Mouse (Mus musculus) spleen, adult 2 months (tissue): Measurements from ENCODE around the gene Twsg1. TPM values are rescaled to one million over a fixed set of nuclear protein-coding genes. Genes with fewer than 3 reads are reported as not detected.
A peak's percentile ranks its signal among the peaks of the same experiment; 100 is the strongest.

Source experiments
- DNase-seq, 2 experiments: peaks; one replicate each; pipeline versions ENCODE4 v3.0.0 to v3.0.0-alpha.2; 2012 to 2021; ENCODE audit warnings: low spot score in 2 of 2, low read depth in 1 of 2
- H3K27ac ChIP-seq: fragments of 200-500 bp; 2 replicates; pipeline ENCODE4 v1.5.1; 2012; ENCODE audit warnings: low read length, inconsistent platforms; ENCODE audit not compliant: insufficient read depth
- H3K27me3 ChIP-seq: fragments of 200-500 bp; 2 replicates; pipeline ENCODE4 v1.6.1; 2012; ENCODE audit warnings: mild to moderate bottlenecking, moderate library complexity, low read length, inconsistent platforms; ENCODE audit not compliant: control insufficient read depth, insufficient read depth
- H3K36me3 ChIP-seq: fragments of 200-500 bp; 2 replicates; pipeline ENCODE4 v1.6.1; 2012; ENCODE audit warnings: mild to moderate bottlenecking, low read length, inconsistent platforms; ENCODE audit not compliant: control insufficient read depth, insufficient read depth
- H3K4me1 ChIP-seq: fragments of 200-500 bp; 2 replicates; pipeline ENCODE4 v1.6.1; 2011; ENCODE audit warnings: inconsistent platforms; ENCODE audit not compliant: control insufficient read depth, insufficient read depth, insufficient read length
- H3K4me3 ChIP-seq: fragments of 200-500 bp; 2 replicates; pipeline ENCODE4 v1.5.1; 2011; ENCODE audit warnings: mild to moderate bottlenecking, inconsistent platforms; ENCODE audit not compliant: insufficient read depth, insufficient read length; ENCODE audit errors: extremely low read depth
- CTCF ChIP-seq: fragments of 200-500 bp; IDR thresholded peaks from 2 replicates; pipeline ENCODE4 v1.5.1; 2011; ENCODE audit warnings: mild to moderate bottlenecking, inconsistent platforms; ENCODE audit not compliant: insufficient read depth, insufficient read length, insufficient replicate concordance; ENCODE audit errors: extremely low read depth
- POLR2A ChIP-seq: fragments of 200-500 bp; IDR thresholded peaks from 2 replicates; pipeline ENCODE4 v1.6.1; 2011; ENCODE audit warnings: low read depth, low read length, inconsistent platforms
- WGBS: fragments of 180-500 bp; shearing (Covaris S2); methylation state at CpG from one replicate; pipeline ENCODE4 v1.1.7; 2018; 5-methylcytosine and 5-hydroxymethylcytosine counted together
- polyA plus RNA-seq: library from polyadenylated mRNA; depleted of rRNA; stranded (reverse); fragments of >200 nt; gene quantifications from 2 replicates; pipeline ENCODE4 v1.2.3, GENCODE M21; 2012

Gene Twsg1
- polyA plus RNA-seq, 1 experiment: 12.9 TPM

DNA sequence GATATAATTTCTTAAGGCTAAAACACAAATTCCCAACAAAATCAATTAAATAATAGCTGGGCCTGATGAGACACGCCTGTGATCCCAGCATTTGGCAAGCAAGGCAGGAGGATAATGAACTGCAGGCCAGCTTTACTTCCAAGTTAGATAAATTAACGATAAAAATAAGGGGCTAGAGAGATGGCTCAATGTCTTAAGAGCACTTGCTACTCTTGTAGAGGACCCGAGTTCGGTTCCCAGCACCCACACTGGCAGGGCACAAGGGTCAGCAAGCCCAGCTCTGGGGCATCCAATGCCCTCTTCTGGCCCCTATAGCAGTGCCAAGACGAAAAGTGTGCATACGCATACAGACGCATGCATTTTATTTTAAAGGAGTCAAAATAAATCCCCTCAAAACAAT, 843 bp downstream of the Twsg1 start:
- peaks cover 7% of the 10 kb centered on the region; the same call in 1 of the 2 replicates for H3K4me1 ChIP-seq
- no peaks in the 10 kb centered on the region for H3K27me3 ChIP-seq
- no peak for DNase-seq
- H3K4me3 ChIP-seq: peak overlapping the region; percentile 61
- TF ChIP-seq POLR2A (no peak), CTCF (no peak)
- no peaks in the 10 kb centered on the region for H3K36me3 ChIP-seq
- no peak overlapping the region for H3K27ac ChIP-seq
- 46% methylated on average over 7 of the region's 7 CpGs for WGBS

DNA sequence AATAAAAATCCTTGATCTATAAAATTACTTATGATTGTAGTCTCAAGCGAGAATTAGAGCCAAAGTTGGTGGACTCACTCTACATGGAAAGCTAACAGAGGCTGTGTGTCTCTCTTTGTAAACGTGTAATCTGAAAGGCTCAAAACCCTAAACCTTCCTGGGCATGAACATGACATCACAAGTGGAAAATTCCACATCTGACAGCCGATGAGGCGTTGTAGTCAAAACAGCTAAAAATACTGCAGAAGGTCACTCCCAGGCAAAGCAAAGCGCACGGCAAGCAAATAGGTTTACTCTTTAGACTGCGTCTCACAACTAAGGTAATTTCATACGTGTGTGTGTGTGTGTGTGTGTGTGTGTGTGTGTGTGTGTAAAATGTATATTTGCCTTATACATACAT, 3.7 kb downstream of the Twsg1 start:
- Histone ChIP-seq H3K27me3 (no peaks in the 10 kb centered on the region), H3K36me3 (no peaks in the 10 kb centered on the region), H3K4me1 (peaks cover 7% of the 10 kb centered on the region; the same call in 1 of the 2 replicates), H3K27ac (no peak overlapping the region), H3K4me3 (no peak overlapping the region)
- no peak for TF ChIP-seq CTCF
- TF ChIP-seq POLR2A: no peak
- 49% methylated on average over 8 of the region's 8 CpGs for WGBS
- DNase-seq: peak in 1 of 2 experiments; percentile 65

DNA sequence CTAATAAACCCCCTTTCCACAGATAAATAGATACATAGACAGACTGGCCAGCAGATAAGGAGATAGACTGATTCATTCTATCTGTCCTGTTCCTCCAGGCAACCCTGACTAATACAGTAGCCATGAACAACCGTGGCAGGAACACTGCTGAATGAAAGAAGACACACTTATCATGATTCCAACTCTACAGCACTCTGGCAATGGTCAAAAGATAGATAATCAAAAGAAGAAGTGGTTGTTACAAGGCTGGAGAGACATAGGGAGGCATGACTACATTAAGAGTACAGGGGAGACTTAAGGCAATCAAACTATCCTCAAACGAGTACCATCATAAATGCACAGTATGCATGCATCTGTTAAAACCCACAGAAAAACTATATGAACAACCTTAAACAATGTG, 5.6 kb downstream of the Twsg1 start:
- no peak for DNase-seq
- Histone ChIP-seq H3K27ac (no peak overlapping the region), H3K36me3 (no peaks in the 10 kb centered on the region), H3K4me3 (no peak overlapping the region), H3K4me1 (peaks cover 12% of the 10 kb centered on the region; the same call in 1 of the 2 replicates), H3K27me3 (no peaks in the 10 kb centered on the region)
- TF ChIP-seq CTCF (no peak), POLR2A (no peak)
- 85% methylated on average over 2 of the region's 2 CpGs for WGBS

DNA sequence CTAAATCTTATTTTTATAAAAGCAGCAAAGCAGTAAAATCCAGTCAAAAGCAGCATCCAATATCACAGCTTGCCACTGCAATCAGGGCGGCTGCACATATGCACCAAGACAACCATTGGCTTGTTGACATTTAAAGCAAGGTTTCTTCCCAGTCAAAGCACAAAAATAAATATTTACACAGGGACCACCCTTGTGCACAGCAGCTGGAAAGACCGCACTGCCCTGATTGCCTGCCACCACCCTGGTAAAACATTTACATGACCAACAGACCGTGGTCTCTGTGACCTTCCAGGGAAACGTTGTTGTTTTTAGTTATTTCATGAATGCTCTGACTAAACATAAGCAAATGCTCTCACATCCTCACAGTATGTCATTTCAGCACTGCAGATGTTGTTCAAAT, 8.6 kb downstream of the Twsg1 start:
- Histone ChIP-seq H3K4me1 (peaks cover 14% of the 10 kb centered on the region; the same call in 1 of the 2 replicates), H3K27me3 (no peaks in the 10 kb centered on the region), H3K4me3 (no peak overlapping the region), H3K36me3 (no peaks in the 10 kb centered on the region), H3K27ac (no peak overlapping the region)
- TF ChIP-seq POLR2A (no peak), CTCF (no peak)
- WGBS: 86% methylated on average over 4 of the region's 4 CpGs
- DNase-seq: no peak

DNA sequence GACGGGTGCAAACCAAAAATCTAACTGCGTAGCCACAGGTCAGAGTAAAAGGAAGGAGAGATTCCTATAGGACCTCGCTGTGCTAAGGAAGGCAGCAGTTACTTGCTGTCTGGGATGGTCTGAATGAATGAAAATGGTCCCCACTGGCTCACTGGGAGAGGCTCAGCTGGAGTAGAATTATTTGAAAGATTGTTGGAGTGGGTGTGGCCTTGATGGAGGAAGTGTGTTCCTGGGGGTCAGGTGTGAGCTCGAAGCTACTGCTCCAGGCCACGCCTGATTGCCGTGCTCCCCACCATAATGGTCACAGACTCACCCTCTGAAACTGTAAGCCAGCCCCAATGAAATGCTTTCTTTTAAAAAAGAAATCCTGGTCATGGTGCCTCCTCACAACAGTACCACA, 9.8 kb downstream of the Twsg1 start:
- WGBS: 72% methylated on average over 6 of the region's 6 CpGs
- no peak for DNase-seq
- peaks cover 13% of the 10 kb centered on the region; the same call in 1 of the 2 replicates for H3K4me1 ChIP-seq
- H3K27ac ChIP-seq: no peak overlapping the region
- H3K4me3 ChIP-seq: no peak overlapping the region
- H3K36me3 ChIP-seq: no peaks in the 10 kb centered on the region
- no peaks in the 10 kb centered on the region for H3K27me3 ChIP-seq
- no peak for TF ChIP-seq CTCF
- no peak for TF ChIP-seq POLR2A

DNA sequence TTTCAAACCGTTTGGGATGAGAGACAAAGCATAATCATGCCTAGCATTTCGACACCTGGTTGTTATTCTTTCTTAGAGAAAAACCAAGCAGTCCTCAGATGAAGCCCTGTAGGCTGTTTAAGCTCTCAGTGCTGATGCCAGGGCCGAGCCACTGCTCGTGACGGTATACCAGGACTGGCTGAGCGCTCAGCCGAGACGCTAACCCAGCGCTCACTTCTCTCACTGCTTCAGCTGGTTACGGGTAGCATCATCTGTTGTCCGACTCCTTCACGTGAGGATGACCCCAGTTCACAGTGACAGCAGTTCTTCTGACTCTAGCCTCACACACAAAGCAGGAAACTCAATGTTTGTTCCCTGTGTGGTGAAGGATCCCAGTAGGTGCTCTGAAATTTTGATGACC, 10.8 kb downstream of the Twsg1 start:
- Histone ChIP-seq H3K4me1 (peaks cover 11% of the 10 kb centered on the region; the same call in 1 of the 2 replicates), H3K36me3 (no peaks in the 10 kb centered on the region), H3K4me3 (no peak overlapping the region), H3K27me3 (no peaks in the 10 kb centered on the region), H3K27ac (peak overlapping the region; percentile 34; the same call in 1 of the 2 replicates)
- 54% methylated on average over 12 of the region's 12 CpGs for WGBS
- peak in 1 of 2 experiments; percentile 39 for DNase-seq
- TF ChIP-seq POLR2A (no peak), CTCF (no peak)

DNA sequence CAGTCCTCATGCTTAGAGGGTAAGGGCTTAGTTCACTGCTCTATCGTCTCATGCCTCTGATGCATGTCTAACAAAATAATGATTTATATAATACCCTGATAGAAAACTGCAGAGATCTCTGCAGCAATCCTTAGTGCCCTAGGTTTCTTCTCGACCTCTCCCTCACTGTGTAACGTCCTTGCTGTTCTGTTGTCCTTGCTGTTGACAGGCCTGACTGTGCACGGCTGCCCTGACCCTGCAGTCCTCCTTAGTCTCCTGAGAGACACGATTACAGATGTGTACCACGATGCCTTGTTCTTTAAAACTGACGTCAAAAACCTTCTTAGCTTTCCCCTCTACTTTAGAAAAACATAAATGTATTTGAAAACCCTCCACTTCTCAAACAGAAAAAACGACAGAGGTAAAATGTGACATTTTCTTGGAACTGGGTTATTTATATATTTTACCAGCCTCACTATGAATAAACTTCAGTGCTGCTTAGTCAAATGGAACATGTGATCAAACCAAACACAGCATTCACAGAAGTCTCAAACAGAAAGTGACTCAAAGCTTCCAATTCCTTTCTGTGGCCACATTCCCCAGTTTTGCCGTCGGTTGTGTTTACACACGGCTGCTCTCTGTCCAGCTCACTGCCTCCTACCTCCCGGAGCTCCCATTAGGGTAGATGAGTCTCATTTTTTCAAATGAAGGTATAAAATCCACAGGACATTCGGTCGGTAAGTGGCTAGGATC, 11.4 kb downstream of the Twsg1 start:
- Histone ChIP-seq H3K27ac (peak overlapping the region; percentile 34), H3K36me3 (no peaks in the 10 kb centered on the region), H3K27me3 (no peaks in the 10 kb centered on the region), H3K4me3 (no peak overlapping the region), H3K4me1 (peaks cover 11% of the 10 kb centered on the region; the same call in 1 of the 2 replicates)
- 44% methylated on average over 14 of the region's 14 CpGs for WGBS
- DNase-seq: no peak
- TF ChIP-seq CTCF (no peak), POLR2A (no peak)
